Mouse (Mus musculus) urinary bladder, postnatal 14 days (tissue): Measurements from ENCODE around the gene Gm10382.
A peak's percentile ranks its signal among the peaks of the same experiment; 100 is the strongest.
"Not testable (repeated sequence)": the region's sequence is repeated elsewhere in the genome, so short reads cannot be mapped to it uniquely, and the experiment has no call there.

ENCODE experiments used
- DNase-seq: peaks from one replicate; pipeline ENCODE4 v3.0.0; 2021; ENCODE audit warnings: low spot score

The Gm10382 gene

GRCm38 (mm10) chr5:125418636-125419035, 29.5 kb downstream of the Gm10382 start:
- DNase-seq: no peak

DNA sequence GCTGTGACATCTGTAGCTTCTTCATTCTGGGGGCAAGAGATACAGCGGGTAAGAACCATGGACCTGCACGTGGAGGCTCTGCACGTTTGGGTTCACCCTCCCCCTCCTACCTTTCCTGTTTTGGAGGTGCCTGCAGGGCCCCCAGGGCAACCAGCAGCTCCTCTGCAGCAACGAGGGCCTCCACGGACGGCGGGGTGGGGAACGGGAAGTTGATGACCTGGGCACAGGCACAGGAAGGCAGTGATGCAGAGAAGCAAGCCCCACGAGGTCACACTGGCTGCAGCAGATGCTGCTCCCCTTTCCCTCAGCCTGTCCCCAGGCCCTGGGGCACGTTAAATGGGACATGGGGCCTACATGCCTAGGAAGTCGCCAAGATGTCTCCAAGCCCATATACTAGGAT, 30.0 kb downstream of the Gm10382 start:
- no peak for DNase-seq

DNA sequence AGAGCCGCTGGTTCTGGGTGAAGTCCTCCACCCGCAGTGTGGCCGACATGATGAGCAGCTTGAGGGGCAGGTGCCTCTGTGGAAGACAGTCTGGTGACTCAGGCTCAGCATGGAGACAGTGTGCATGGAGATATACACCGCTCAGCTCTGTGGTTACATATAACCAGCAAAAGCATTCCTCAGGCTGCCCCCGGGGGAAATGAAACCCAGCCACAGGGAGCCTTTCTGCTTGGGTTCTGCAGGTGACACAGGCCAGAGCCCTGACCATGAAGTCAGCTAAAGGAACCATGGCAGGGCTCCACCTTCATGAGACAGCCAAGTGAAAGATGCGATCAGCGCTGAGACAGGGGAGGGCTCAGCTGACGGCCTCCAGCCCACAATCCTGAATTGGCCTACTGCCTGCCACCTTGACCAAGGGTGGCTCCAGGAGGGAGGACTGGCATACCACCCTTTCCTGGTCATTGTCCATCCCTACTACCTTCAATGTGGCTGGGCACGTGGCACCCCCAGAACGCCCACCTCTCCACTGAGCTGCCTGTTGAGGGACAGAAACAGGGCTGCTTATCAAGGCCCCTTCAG, 36.7 kb downstream of the Gm10382 start:
- DNase-seq: no peak

DNA sequence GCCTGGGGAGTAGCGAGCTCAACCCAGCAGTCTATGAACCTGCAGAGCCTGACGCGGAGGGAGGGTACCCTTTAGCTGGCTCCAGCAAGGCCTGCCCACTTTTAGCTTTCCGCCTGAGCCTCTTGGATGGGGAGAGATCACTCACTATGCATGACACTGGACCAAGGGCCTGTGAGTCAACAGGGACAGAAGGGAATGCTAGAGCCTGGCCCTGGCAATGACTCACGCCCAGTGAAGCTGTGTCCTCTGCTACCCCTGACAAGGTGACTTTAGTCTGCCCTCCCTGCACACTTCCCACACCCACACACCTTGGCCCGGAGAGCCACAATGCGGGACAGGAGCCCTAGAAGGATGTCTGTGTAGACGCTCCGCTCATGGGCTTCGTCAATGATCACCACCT, 37.2 kb downstream of the Gm10382 start:
- DNase-seq: no peak

- not testable (repeated sequence) for DNase-seq
Observed at GRCm38 (mm10) chr5:125432324-125432723, 43.2 kb downstream of the Gm10382 start.

DNA sequence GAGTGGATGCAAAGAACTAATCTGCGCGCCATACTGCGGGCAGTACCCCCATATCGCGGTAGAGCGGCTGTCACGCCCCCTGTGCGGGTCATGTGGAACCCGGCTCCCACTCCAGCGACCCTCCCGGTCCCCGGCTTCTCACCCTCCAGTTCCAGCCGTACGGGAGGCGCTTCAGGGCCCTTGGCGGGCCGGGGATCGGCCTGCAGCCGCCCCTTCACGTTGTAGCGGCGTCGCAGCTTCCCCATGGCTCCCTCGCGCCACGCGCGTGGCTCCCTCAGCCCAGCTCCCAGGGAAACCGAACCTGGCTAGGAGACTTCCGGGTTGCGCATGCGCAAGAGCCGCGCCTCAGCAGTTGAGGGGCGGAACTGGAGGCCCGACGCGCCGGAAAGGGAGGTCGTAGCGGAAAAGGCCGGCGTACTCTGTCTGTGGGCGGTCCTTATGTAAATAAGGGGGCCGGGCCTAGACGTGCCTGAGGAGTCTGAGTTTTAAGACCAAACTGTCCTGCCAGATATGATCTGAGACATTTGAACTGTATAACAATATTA, 44.7 kb downstream of the Gm10382 start, which contains the start of gene Dhx37:
TSS of gene Dhx37 (minus strand) at position 329 of the 545 bp plus-strand sequence.
- DNase-seq: peak; percentile 95

GRCm38 (mm10) chr5:125434347-125434746, 45.2 kb downstream of the Gm10382 start:
- DNase-seq: not testable (repeated sequence)
